Comparison of ENCODE assay signal across 7 mouse cellular contexts in the genomic region with DNA sequence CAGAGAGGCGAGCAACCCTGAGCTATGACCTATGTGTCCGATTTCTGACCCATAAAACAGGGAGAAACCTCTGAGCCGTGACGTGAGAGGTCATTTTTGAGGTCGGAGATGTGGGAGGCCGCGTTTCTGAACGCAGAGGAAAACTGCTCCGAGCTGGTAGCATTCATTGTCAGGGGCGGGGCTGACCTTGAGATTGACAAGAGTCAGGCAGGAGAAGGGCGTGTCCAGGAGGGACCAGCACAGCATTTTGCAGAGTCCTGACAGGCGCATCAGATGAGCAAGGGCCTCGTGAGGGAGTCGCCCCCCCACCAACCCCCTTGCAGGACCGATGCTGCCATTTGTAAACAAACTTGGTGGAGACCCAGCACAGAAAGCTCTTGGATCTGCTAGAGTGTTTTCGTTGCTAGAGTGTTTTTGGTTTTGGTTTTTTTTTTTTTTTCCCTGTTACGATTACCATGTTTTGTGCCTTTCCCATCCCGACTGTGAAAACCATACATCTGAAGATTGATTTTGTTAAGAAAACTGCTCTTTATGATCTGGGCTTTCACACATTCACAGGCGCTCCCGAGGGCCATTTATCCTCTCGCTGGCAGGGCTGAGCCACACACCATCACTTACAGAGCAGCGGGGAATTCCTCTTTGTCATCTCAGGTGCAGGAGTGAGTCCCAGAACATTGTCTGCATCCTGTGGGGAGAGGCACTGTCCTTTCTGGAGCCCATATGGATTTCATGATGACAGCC.
DNase-seq lines count a peak whose midpoint lies in the region; ATAC-seq lines count a peak whose summit lies in the region.

No protein-coding gene starts in this region.

- DNase-seq in embryo, embryonic 9.5 days (ENCODE audit: extremely low spot score): peak; percentile 52
- DNase-seq in induced T-regulatory cell, adult 2 months (ENCODE audit: low read depth): peak; percentile 6
- peak; percentile 56 for DNase-seq in neural tube, embryonic 10.5 days (ENCODE audit: extremely low spot score, low spot score)
- no peak for DNase-seq in right cerebral cortex, postnatal 14 days
- no peak for DNase-seq in layer of hippocampus, postnatal 10 days (ENCODE audit: low spot score in 2 of 2)

- H3K4me1 ChIP-seq in megakaryocyte, embryonic 14.5 days: no peaks in the 10 kb centered on the region

- H3K27me3 ChIP-seq in megakaryocyte, embryonic 14.5 days (replicated peaks): peaks cover 20% of the 10 kb centered on the region

- no peaks in the 10 kb centered on the region for H3K36me3 ChIP-seq in megakaryocyte, embryonic 14.5 days (replicated peaks; ENCODE audit: low read length)

- peaks cover 17% of the 10 kb centered on the region for H3K9me3 ChIP-seq in megakaryocyte, embryonic 14.5 days

- peak overlapping the region; percentile 5 for H3K4me3 ChIP-seq in megakaryocyte, embryonic 14.5 days (replicated peaks)

- ATAC-seq in megakaryocyte, adult 5-6 weeks (ENCODE audit: poor library complexity, severe bottlenecking): no peak

Comparison
In these comparisons a context has a peak if more than half of its experiments do, and no peak if none do; other contexts are left out.
1. DNase-seq: peak in embryo, embryonic 9.5 days (single experiment), induced T-regulatory cell, adult 2 months (single experiment) and neural tube, embryonic 10.5 days (single experiment); none in right cerebral cortex, postnatal 14 days (single experiment) and layer of hippocampus, postnatal 10 days (0 of 2).